Mouse (Mus musculus) testis, adult 2 months (tissue): ENCODE measurements around the gene Ttc25.

Experiments used
- CTCF ChIP-seq: fragments of 200-500 bp; IDR thresholded peaks from 2 replicates; pipeline ENCODE4 v1.5.1; 2012; ENCODE audit warnings: low read depth, mild to moderate bottlenecking, inconsistent platforms, low read length, moderate library complexity; ENCODE audit not compliant: control insufficient read depth, insufficient read depth, insufficient replicate concordance
- POLR2A ChIP-seq: fragments of 200-500 bp; IDR thresholded peaks from 2 replicates; pipeline ENCODE4 v1.6.1; 2012; ENCODE audit warnings: low read depth, mild to moderate bottlenecking, inconsistent platforms, low read length, moderate library complexity; ENCODE audit not compliant: control insufficient read depth

DNA sequence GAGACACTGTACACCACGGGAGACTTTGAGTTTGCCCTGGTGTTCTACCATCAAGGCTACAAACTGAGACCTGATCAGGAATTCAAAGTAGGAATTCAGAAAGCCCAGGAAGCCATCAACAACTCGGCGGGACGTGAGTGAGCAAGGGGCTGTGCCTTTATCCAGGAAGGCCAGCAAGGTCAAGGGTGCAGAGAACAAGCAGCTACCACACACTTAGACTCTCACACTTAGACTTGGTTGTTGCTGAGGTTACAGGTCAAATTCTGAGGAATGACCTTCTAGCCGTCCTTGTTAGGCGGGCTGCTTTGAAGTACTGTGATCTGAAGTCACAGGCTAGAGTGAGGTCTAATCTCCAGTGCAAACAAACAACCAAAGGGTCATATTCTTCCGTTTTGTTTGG lies 14.1 kb downstream of the Ttc25 start:
- TF ChIP-seq POLR2A (no peak), CTCF (no peak)
